Mouse (Mus musculus): ENCODE results near the gene Cenpi.

DNA sequence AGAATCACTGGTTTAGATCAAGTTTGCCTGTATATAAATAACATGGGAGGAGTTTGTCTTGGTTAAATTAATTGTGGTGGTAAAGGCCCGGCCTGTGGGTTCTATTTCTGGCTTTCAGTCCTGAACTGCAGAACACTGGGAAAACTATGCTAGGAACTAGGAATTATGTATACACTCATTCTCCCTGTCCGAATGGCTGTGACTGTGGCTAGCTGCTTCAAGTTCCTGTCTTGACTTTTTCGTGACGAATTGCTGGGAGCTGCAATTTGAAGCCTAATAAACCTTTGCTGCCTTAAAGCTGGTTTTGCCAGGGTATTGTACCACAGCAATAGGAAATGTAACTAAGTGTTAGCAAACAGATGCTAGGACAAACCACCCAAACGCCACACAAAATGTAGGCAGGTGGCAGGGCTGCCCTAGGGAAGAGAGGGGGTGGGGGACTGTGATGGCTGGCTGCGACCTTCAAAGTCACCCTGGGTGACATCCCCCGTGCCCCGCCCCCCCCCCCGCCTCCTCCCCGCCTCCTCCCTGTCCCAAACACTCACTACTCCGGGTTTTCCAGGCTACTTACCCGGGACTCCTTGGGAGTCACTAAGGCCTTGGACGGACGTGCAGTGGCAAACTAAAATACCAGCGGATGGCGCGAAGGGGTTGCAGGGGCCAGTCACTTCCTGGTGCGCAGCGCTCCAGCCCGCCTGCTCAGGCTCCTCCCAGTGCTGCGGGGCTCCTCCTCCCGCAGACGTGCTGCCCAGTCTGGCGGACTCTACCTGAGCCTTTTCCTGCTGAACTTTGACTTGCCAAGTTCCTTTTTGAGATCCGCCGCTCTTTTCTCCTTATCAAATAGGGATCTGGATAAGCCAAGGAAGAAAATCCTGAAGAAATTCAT lies 31.4 kb upstream of the Cenpi start, which contains the start of gene Trmt2b:
- TF ChIP-seq CTCF (conservative IDR thresholded peaks at IDR 0.05 in 1 of 2, IDR thresholded peaks at IDR 0.05 in 1 of 2; ENCODE audit: low read depth in 2 of 2, low read length in 2 of 2) (no peak), POLR2A (IDR thresholded peaks at IDR 0.05; ENCODE audit: low read depth, low read length) (peak; percentile 58; the same call in 1 of the 2 replicates), MEF2A (IDR thresholded peaks at IDR 0.05; ENCODE audit: borderline replicate concordance, low read depth, low read length) (no peak), ZC3H11A (IDR thresholded peaks at IDR 0.05; ENCODE audit: low read depth, low read length) (no peak), EP300 (IDR thresholded peaks at IDR 0.05; ENCODE audit: low read length) (no peak), ETS1 (conservative IDR thresholded peaks at IDR 0.05; ENCODE audit: low read depth, low read length) (no peak), JUND (conservative IDR thresholded peaks at IDR 0.05; ENCODE audit: low read depth, low read length) (no peak), MAZ (IDR thresholded peaks at IDR 0.05; ENCODE audit: low read depth, low read length) (no peak), ZNF384 (IDR thresholded peaks at IDR 0.05; ENCODE audit: low read depth, low read length) (no peak), TCF12 (IDR thresholded peaks at IDR 0.05; ENCODE audit: low read depth, low read length) (no peak; the same call in 1 of the 2 replicates), USF1 (IDR thresholded peaks at IDR 0.05; ENCODE audit: low read depth, low read length) (no peak), POLR2AphosphoS2 (IDR thresholded peaks at IDR 0.05; ENCODE audit: low read depth, low read length) (no peak), MAX (IDR thresholded peaks at IDR 0.05; ENCODE audit: low read length) (no peak), TBP (conservative IDR thresholded peaks at IDR 0.05; ENCODE audit: low read depth, low read length) (peak; percentile 39; the same call in 1 of the 2 replicates)
